Mouse (Mus musculus) cerebellum, adult 9-11 months (tissue): ENCODE results near the gene Vmn2r68.

Source experiments
- DNase-seq: peaks from one replicate; pipeline ENCODE4 v3.0.0; 2022

The Vmn2r68 gene

GRCm38 (mm10) chr7:85237683-85238082 is at the start of gene Vmn2r68:
Vmn2r68 (minus strand) TSS chr7:85237783.
- no peak for DNase-seq
